Mouse (Mus musculus): ENCODE results near the gene Snta1.

Gene Snta1

DNA sequence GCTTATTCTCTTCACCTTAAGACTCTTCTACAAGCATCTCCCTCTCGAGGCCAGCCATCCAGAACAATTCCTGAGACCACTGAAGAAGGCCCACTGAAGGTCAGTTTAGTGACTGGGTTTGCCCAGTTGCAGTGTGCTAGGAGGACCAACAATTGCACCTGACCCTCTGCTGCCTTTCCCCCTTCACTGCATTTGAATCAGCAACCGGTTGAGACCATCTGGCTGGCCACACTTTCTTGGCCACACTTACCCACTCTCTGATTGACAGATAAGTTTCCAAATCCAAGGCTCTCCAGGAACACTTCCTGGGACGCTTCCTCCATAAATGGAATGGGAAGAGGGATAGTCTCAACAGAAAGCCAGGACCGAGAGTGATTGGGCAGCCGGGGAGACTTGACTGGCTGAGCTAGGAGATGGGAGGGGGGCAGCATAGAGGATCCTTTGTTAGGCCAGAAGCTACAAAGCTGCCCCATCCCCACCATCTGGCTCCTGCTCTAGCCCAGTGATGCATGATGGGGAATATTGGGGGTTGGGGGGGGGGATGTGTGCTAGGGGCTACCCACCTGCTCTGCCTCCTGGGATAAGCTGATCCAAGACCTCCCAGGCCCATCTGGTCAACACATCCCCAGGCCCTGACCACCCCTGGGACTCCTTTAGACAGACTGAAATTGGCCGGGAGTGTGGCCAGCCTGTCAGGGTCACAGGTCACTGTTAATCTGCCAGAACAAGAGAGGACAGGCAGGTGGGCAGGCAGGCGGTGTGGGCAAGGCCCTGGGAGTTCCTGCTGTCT is 13.2 kb upstream of the Snta1 start:
- DNase-seq, result peak; percentile 75

DNA sequence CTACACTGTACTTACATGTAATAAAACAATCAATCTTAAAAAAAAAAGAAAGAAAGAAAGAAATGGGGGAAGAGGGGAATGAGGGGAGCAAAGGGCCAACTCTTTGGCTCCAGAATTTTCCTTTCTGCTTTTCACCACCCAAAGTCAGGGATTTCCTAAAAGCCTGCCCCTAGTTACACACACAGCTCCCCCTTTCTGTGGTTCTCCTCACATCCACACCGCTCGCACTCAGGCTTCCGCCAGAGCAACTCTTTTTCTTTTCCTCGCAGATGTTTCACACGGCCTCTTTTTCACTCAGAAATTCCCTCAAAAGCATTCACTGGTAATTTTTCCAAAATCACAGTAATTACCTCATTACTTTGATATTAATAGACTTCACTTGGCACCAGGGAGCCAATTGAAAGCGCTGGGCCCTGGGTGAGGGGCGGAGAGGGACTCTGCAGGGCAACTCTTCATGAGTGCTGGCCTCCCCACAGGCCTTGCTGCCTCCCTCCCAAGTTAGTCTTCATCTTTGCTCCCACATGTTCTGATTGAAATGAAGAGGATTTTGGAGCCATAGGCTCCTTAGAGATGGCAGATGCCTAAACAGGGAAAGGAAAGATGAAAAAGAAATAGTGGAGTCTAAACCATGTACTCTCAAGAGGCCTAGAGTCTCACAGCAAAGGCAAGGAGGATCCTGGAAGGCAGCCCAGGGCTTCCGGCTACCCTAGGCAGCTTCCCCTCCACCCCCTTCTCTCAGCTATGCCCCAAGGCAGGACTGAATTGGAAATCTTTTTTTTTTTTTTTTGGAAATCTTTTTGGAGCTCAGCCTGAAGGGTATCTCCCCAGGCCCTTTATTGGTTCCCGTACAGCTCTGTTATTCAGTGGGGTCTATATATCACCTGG is 12.0 kb upstream of the Snta1 start:
- no peak for DNase-seq

DNA sequence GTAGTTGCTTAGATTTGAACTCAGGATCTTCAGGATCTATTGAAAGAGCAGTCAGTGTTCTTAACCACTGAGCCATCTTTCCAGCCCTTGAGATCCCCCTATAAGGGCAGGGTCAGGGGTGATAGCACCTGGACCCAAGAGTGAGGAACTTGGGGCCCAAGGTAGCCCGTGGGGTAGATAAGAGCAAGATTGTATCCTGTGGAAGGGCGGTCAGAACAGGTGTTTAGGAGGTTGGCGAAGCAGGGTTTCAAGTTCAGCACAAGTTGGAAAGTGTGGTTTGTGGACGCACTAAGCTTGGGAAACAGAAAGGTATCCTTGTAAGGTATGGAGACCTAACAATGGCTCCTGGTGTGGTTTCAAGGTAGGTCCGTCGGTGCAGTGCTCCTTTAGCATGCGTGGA is 10.1 kb upstream of the Snta1 start:
- DNase-seq, result no peak

DNA sequence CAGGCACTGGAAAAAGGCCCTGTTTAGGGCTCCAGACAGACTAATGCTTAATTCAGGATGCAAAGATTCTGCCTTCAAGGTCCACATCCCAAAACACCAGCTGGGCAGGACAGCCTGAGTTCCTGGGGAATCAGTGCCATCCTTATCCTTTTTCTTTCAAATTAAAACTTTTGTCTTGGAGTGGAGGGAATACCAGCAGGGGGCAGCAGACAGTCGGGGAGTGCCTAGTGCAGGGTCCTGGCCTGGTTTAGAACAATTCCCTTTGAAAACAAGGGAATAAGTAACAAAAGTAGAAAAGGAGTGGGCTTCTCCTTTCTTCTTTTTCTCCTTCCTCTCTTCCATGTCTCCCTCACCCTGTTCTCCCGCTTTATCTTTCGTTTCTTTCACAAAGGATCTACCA is 9.2 kb upstream of the Snta1 start:
- DNase-seq, result peak; percentile 75

DNA sequence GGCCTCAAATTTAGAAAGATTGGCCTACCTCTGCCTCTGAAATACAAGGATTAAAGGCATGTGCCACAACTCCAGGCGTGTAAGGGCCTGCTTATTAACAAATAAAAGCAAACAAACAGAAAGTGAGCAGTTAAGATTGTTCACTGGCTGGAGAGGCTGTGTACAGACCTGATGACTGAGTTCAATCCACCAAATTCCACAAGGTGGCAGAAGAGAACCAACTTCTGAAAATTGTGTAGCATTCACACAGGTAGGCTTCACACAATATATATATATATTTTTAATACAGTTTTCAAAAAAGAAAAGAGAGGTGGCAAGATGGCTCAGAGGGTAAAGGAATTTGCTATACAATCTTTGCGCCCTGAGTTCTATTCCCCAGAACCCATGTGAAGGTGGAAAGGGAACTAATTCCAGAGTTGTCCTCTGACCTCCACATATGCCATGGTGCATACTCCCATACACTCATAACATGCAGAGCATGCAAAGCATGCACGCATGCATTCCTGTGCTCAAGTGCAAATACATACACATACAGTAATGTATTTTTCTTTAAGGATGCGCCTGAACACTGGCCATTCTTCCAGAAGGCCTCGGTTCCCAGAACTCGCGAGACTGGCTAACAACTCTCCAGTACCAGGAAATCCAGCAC is 4.2 kb upstream of the Snta1 start:
- DNase-seq, result peak; percentile 82

DNA sequence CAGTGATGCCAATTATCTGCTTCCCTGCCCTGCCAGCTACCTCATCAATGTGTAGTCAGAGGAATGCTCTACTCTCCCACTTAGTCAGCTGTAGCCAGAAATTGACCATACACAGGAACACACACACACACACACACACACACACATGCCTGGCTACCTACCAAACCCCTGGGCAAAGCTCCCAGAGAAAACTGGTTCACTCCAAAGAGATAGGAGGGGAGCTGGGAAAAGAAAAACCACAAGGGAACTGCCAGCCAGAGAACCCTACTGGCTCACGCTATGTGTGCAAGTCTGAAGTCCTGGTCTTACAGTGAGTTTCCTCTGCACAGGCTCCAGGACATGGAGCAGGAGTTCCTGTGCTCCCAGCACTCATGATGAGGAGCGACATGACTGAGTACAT is 2.5 kb upstream of the Snta1 start:
- DNase-seq, result no peak

DNA sequence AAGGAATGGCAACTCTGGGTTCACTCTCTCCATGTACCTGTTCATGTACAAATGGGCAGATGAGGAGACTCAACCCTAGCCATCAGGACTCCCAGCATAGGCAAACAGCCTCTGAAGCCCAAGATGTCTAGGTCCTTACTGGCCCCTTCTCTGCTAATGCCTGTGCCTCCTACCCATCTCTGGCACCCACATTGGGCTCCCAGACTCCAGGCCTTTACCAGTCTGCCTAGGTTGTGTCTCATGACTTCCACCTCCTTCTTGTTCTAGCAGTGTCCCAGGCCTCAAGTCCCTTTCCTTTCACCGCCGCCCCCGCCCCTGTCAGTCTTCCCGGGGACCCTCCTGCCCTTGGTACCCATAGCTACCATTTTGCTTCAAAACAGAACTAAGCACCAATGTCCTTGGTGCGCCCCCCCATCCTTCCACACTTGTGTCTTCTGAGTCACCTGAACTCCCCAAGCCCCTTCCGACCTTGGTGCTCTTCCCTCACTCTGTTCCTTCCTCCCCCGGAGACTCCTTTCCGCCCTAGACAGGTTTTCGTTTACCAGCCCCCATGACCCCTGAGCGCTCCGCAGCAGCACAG is 746 bp downstream of the Snta1 start:
- no peak for DNase-seq

DNA sequence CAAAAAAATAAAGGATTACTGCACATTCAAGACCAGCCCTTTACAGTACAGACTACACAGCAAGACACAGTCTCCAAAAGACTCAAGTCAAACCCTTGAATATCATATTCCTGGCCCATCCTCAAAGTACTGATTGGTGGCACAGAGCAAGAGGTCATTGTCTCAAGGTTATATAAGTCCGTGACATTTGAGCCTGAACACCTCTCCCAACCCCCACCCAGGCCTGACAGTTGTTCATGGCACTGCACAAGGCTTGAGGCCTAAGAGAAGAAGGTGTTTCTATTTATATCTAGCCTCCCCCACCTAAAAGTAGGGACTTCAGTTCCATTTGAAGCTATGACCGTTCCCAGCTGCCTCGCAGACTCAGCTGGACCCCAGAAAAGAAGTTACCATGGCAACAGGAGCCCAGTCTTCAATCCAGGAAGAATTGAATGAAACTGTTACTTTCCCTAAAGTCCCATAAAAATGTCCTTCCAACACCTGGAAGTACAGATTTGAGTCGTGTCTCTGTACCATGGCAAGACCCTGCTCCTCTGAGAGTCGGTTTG is 2.4 kb downstream of the Snta1 start:
- DNase-seq, result no peak

DNA sequence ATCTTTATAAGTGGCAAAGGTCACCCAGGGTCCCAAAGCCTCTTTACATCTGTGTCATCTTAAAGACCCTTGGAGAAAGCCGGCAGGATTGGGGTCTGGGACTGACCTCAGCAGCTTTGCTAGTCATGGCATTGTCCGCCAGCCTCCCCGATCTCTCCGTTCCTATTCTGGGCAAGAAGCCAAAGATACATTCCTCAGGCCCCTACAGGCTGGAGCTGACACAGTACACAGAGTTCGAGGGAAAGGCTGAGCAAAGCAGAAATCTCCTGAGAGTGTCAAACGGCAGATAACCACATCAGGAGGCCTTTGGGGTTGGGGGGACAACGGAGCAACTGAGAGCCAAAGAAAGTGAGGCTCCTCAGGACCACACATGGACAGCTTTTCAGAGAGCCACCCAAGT is 5.1 kb downstream of the Snta1 start:
- DNase-seq, result no peak

DNA sequence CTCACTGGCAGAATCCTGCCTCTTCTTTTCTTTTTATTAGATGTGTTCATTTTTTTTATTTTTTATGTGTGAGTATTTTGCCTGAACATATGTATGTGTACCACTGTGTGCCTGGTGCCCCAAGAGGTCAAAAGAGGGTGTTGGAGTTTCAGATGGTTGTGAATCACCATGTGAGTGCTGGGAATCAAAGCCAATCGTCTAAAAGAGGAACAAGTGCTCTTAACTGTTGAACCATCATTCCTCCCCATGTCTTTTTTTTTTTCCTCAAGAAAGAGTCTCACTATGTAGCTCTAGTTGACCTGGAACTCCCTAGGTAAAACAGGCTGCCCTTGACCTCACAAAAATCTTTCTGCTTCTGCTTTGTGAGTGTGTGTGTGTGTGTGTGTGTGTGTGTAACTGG is 5.9 kb downstream of the Snta1 start:
- no peak for DNase-seq

DNA sequence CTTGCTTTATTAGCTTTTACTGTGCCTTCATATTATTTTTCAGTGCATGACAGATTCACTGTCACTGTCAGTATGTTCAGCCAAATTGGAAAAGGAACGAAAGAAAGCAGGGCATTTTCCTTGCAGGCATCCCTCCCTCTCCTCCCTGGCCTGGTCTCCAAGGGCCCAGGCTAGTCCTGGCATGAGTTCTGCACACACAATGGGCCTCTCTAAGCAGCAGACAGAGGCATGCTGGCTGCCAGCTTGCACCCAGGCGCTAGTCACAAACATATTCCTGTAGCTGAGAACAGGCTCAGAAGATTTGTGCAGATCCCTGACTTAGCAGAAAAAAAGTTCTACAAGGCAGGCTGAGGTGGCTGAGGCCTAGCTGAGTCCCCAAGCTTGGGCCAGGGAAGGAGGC is 8.6 kb downstream of the Snta1 start:
- no peak for DNase-seq

DNA sequence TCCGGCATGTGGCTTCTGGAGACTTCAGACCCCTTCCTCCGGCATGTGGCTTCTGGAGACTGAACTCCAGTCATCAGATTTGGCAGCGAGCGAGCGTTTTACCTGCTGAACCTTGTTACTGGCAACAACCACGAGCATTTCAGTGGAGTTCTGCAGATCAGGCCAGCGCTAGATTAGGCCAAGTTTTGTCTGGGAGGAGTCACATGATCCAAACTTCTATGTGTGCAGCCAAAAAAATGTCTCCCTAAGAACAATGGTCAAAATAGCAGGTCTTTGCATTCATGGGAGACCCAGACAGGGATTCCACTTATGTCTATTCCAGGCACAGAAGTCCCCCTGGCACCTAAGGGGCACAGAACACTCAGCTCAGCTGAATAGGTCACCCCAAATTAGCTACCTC is 9.6 kb downstream of the Snta1 start:
- DNase-seq, result no peak

DNA sequence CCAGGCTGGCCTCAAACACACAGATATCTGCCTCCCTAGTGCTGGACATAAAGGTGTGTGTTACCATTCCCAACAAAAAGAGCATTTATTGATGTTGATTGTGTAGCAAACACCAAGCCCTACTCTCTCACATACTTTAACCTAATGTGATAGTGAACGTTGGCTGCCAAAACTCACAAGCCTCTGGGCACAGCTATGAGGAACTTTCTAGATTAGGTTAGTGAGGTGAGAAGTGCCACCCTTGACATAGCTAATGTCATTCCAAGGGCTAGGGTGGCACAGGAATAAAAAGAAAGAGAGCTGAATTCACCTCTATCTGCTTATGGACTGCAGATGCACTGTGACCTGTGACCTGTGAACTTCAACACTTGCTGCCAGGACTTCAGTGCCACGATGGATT is 11.4 kb downstream of the Snta1 start:
- no peak for DNase-seq

DNA sequence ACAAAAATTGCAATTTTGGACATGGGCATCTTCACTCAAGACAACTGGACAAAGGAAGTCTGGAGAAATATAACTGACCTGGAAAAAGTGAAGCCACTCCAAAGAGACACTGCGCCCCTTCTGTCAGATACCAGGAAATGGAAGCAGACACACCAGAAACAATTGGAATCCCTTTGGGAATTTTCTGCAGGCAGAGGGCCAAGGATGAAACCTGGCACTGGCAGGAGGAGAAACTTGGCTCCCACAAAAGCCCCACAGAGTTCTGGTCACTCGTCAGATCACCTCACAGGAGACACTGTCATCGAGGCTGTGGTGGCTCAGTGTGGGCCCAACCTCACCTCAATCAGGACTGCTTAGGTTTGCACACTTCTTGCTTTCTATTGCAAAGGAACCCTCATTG is 13.3 kb downstream of the Snta1 start:
- peak; percentile 57 for DNase-seq

DNA sequence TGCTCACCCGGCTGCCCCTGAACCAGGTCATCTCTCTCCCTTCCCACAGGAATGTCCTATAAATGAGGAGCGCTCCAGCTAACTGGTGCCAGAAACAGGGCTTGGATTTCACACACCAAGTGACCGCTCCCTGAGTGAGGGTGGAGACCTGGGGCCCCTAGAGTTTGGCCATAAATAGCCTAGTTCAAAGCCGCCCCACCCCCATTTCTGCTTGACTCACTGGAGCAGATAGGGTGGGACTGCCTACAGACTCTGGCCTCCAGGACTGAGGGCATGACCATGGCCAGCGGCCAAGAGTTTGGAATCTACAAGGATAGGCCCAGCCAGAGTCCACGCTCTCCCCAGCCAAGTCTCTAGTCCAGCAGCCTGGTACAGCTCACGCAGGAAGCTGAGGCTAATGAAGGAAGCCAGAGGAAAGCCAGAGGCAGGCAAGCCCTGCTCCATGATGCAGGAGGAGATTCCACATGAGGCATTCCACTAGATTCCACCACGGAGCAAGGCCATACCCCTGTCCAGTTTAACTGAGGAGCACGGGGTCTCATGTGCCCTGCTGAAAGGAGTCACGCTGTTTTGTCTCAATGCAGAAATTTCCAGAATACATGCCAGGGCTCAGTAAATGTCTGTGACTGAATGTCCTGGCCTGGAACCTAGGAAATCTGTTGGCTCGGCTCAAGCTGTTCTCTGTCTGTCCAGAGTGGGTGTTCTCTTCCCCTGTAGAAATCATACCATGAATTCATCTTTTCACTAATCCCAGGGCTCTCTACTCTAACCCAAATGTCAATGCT is 17.5 kb downstream of the Snta1 start:
- DNase-seq, result no peak

DNA sequence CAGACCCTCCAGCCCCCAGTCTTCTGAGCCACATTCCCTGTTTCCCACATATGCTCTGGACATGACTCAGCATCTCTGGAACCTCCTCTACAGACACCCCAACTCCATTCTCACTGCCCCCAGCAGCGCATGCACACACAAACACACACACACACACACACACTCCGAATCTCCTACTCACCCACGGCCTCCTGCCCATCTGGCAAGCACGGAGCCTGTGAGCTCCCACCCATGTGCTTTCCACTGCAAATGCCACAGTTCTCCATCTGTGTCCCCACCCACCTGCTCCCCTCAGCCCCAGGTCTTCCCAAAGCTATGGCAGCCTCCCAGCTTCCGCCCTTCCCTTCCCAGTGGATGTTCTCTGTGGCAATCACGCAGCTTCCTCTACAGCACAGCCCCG is 28.8 kb downstream of the Snta1 start:
- DNase-seq, result no peak

DNA sequence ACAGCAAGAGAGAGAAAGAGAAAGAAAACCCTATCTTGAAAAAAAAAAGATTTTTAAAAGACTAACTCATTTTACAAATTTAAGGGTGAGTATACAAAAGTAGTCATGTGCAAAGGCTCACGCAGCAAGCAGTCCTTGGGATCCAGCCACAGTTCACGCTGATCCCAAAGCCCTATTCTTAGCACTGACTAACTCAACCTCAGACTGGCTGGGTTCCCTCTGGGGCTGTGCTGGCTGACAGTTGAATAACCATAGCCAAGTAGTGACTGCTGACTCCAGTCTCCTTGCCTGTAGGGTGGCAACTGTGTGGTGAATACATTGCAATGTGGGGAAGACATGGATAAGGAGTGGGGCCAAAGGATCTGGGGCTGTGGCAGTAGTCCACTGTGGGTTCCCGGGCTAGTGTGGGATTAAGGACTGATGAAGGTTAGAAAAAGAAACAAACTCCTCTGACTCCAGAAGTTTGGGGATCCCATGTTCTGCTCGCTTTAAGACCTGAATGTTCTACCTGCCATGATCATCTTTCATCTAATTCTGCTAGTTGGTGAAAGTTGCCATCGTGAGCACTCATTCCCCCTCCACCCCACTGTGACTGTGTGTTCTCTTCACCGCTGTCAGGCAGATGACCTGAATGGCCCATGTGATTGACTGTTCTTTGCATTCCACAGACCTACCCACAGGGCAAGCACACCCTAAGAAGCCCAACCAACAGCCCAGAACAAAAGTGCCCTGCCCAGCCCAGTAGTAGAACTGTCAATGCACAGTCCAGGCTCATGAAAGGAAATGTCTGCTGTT is 32.9 kb downstream of the Snta1 start:
- no peak for DNase-seq

DNA sequence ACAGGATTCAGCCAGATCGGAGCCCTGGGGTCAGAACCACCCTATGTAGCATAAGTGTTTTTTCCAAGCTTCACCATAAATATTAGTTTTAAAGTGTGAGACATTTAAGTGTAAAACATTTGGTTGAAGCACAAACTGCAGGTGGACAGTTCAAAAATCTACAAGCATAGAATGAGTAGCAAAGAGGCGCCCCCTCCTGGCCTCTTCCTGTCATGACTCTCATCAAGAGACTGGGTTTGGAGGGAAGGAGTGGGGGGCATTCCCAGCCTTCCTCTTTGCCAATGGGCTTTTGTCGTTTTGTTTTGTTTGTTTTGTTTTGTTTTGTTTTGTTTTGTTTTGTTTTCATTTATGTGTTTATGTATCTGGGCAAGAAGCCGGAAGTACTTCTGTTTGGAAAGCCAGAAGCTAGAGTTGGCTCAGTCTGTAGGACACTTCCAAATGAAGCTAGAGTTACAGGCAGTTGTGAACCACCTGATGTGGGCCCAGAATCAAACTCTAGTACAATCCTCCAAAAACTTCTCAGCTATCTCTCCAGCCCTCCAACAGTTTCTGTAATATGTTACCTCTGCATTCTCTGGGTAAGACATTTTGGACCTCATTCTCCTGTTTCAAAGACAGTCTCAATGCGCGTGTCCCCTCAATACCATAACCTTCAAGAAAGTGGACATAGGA is 33.8 kb downstream of the Snta1 start:
- DNase-seq, result peak; percentile 54

DNA sequence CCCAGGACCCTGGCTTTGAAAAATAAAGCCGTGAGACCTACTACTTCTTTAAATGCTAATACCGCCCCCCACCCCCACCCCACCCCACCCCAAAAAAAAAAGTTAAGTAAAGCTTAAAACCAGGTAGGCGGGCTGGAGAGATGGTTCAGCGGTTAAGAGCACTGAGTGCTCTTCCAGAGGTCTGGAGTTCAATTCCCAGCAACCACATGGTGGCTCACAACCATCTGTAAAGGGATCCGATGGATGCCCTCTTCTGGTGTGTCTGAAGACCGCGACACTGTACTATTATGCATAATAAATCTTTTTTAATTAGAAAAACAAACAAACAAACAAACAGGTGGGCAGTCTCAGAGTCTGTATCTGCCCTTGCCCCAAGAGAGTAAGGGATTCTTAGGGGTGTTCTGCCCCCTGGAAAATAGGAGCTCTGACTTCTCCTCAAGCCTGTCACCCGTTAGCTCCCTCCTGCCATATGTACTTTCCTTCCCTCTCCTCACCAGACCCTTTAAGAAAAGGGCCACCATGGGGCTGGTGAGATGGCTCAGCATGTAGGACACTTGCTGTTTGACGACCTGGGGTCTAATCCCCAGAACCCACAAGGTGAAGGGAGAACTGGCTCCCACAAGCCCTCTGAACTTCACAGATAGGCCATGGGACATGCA is 34.9 kb downstream of the Snta1 start, which contains the start of gene Cdk5rap1:
Cdk5rap1 (minus strand) TSS at position 169 of the 659 bp plus-strand sequence.
- DNase-seq, result peak; percentile 31

Measured in cerebellum, adult 9-10 months (tissue).